Mouse (Mus musculus): Measurements from ENCODE around the gene Rgp1. TPM values are rescaled to one million over a fixed set of nuclear protein-coding genes. Genes with fewer than 3 reads are reported as not detected.
A peak's percentile ranks its signal among the peaks of the same experiment; 100 is the strongest.

Rgp1 gene
- polyA plus RNA-seq, 1 experiment from 2014 or later: 40.6 TPM

DNA sequence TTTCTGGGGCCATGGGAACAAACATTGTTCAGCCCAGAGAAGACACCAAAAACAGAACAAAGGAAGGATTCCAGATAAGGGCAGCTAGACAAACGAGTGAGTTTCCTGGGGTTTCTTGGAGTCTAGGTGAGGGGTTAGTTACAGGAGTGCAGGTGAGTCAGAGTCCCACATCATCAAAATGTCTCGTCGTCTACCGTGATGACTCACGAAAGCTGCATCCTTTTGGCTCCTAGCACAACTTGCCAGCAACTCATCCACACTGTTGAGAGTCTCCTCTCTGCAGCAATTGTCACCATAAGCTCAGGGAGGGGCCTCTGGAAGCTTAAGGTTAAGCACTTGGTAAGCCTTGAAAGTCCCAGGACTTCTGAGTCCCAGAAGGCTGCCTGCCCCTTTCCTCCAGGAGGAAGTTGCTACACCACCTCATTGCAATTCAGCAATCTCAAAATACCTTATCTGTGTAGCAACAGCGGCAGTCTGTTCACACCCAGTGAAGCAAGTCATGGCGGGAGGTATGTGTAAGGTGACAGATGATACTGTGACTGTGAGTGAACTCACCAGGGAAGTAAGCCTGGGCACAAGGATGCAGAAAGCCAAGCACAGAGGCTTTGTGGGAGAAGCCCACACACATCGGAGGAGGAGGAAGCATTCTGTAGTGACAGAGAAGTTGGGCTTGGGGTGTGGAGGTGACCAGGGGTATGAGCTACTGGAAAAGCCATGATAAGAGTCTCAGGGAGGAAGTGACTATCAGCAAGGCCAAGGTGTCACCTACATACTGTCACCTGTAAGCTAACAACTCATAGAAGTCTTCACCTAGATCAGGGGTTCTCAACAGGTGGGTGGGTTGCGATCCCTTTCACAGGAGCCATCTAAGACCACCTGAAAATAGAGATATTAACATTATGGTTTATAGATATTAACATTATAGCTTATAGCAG is 26.5 kb downstream of the Rgp1 start:
- Histone ChIP-seq H3K4me2 (replicated peaks) (no peak overlapping the region), H3K4me3 (no peak overlapping the region), H3K27me3 (no peaks in the 10 kb centered on the region), H3K27ac (no peak overlapping the region), H3K9ac (no peak overlapping the region), H3K9me3 (replicated peaks) (no peaks in the 10 kb centered on the region), H3K4me1 (no peaks in the 10 kb centered on the region), H3K36me3 (no peaks in the 10 kb centered on the region)
- WGBS: 81% methylated on average over 9 of the region's 9 CpGs
- no peak for ATAC-seq (ENCODE audit: low FRiP score)

DNA sequence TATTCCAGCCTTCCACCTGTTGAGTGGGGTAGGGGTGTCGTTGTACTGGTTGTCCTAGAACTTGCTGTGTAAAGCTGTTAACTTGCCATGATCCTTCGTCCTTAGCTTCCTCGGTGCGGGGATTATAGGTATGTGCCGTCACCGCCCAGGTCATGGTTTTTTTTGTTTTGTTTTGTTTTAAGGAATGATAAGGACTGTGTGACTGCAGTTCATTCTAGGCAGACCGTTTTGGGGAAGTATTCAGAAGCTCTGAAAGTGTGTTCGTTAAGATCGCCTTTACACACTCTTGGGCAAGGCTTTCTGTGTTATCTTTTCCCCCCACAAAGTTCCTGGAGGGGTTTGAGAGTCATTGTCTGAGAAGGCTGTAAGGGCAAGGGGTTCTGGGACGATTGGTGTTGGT is 34.0 kb downstream of the Rgp1 start:
- Histone ChIP-seq H3K27ac (no peak overlapping the region), H3K9ac (no peak overlapping the region), H3K9me3 (replicated peaks) (no peaks in the 10 kb centered on the region), H3K4me3 (no peak overlapping the region), H3K36me3 (no peaks in the 10 kb centered on the region), H3K4me1 (no peaks in the 10 kb centered on the region), H3K27me3 (no peaks in the 10 kb centered on the region), H3K4me2 (replicated peaks) (no peak overlapping the region)
- no peak for ATAC-seq (ENCODE audit: low FRiP score)
- WGBS: 76% methylated on average over 10 of the region's 10 CpGs

DNA sequence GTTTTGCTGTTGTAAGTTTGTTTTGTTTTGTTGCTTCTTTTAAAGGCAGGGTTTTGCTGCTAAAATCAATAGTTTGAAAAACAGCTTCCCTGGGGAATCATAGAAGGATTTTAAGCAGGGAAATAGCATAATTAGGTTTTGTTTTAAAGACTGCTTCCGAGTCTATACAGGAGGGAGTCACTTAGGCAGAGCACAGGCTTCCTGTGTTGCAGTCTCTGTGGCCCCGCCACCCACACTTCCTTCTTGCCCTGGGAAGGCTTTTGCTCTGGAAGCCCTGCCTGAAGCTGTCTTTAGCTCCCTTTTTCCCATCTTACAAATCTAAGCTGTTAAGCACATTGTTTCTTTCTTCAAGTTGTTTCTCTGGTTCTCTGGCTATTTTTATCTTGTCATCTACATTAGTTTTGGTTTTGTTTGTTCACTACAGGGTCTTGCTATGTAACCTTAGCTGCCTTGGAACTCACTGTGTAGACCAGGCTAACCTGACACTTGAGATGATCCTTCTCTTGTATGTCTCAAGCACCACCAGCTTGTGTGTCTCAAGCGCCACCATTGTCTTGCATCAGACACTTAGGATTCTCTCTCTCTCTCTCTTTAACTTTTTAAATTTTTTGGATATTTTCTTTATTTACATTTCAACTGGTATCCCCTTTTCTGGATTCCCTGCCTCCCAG is 34.7 kb downstream of the Rgp1 start:
- Histone ChIP-seq H3K4me1 (no peaks in the 10 kb centered on the region), H3K4me2 (replicated peaks) (no peak overlapping the region), H3K36me3 (no peaks in the 10 kb centered on the region), H3K9ac (no peak overlapping the region), H3K27ac (no peak overlapping the region), H3K4me3 (no peak overlapping the region), H3K9me3 (replicated peaks) (no peaks in the 10 kb centered on the region), H3K27me3 (no peaks in the 10 kb centered on the region)
- WGBS: 65% methylated on average over 3 of the region's 3 CpGs
- ATAC-seq (ENCODE audit: low FRiP score): no peak

DNA sequence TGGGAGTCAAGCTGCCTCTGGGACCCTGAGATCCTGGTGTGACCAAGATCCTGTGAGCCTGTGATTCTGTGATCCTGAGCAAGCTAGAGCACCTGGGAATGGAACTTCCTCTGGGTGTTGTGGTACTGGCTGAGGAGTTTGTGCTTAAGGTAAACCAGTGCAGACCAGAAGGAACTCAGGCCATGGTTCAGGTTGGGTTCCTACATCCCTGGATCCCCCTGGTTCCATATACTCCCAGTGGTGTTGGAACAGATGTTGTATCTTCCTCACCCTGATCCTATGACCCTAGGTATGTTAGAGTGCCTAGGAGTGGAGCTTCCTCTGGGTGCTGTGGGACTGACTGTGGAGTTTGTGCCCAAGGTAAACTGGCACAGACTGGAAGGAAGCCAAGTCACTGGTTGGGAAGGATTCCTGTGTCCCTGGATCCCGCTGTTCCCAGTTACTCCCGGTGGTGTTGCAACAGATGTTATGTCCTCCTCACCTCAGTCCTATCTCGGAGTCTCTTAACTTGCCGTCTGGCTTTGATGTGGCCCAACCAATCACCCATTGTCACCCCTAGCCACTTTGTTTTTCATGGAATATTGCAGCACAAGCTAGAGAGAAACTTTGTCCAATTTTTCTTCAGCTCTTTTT is 41.7 kb downstream of the Rgp1 start:
- Histone ChIP-seq H3K9ac (no peak overlapping the region), H3K4me2 (replicated peaks) (no peak overlapping the region), H3K4me3 (no peak overlapping the region), H3K9me3 (replicated peaks) (peaks cover 3% of the 10 kb centered on the region; the same call in 1 of the 2 replicates), H3K36me3 (no peaks in the 10 kb centered on the region), H3K4me1 (no peaks in the 10 kb centered on the region), H3K27me3 (no peaks in the 10 kb centered on the region), H3K27ac (no peak overlapping the region)
- no peak for ATAC-seq (ENCODE audit: low FRiP score)
- 90% methylated on average over 4 of the region's 4 CpGs for WGBS

DNA sequence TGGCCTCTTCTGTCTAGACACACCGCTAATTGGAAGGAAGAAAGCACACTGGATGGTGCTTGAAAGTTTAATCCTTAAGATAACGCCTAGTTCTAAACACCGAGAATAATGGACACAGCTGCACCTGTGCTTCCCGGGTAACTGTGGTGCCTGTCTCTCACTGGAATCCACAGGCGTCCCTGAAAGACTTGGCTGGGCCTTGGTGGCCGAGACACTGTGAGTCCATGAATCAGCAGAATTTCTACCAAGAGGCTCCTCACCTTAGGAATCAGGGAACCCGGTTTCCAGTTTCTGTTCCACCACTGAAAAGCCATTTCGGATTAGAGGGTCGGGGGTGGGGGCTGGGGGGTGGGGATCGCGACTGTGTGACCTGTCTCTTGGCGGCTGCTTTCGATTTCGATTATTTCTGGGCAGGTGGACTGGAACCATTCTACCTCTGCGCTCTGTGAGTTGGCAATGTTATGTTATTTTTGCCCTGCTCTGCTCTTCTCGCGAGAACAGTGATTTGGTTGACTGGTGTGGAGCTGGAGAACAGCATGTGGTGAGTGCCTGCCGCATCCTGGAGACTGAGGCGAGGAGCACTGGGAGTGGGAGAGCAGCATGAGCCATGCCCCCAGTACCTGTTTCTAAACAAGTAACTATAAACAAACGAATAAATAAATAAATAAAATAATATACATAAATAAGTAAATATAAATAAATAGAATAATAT is 50.7 kb downstream of the Rgp1 start:
- no peak overlapping the region for H3K27ac ChIP-seq
- whole genome bisulfite sequencing: 45% methylated on average over 20 of the region's 20 CpGs
- H3K27me3 ChIP-seq: peaks cover 5% of the 10 kb centered on the region; the same call in 1 of the 2 replicates
- no peak overlapping the region for H3K4me3 ChIP-seq
- H3K9ac ChIP-seq: no peak overlapping the region
- 0 out of 2 replicates have a peak overlapping the region, but pooled peaks have one; percentile 13 for H3K4me2 ChIP-seq (replicated peaks)
- ATAC-seq (ENCODE audit: low FRiP score): 0 out of 2 replicates have a peak, but pooled peaks have one; percentile 35
- H3K9me3 ChIP-seq (replicated peaks): peaks cover 7% of the 10 kb centered on the region; the same call in 1 of the 2 replicates
- peaks cover 37% of the 10 kb centered on the region for H3K4me1 ChIP-seq
- no peaks in the 10 kb centered on the region for H3K36me3 ChIP-seq

DNA sequence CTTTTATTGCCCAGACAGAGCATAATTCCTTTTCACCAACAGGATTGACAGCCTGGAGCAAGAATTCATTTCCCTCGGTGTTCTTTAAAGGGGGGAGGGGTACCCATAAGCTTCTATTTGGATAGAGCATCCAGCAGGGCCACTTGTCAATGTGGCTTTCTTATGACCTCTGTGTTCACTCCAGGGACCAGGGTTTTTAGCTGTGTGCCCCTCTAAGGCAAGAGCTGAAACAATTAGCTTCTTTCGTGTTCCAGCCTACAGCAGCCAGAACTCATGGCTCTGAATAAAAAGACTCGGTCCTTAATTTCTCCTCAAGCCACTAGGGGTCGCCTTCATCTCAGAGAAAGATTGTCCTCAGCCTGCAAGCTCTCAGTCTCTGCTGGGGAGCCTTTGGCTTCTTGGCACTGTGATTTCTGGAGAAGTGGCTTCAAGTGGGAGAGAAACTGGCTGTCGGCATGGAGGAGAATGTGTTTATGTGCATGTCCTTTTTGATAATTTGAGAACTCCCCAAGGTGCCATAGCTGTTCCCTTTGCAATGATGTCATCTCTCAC is 51.6 kb downstream of the Rgp1 start:
- WGBS: 3% methylated on average over 5 of the region's 5 CpGs
- H3K4me1 ChIP-seq: peaks cover 37% of the 10 kb centered on the region
- peak; percentile 72 for ATAC-seq (ENCODE audit: low FRiP score)

DNA sequence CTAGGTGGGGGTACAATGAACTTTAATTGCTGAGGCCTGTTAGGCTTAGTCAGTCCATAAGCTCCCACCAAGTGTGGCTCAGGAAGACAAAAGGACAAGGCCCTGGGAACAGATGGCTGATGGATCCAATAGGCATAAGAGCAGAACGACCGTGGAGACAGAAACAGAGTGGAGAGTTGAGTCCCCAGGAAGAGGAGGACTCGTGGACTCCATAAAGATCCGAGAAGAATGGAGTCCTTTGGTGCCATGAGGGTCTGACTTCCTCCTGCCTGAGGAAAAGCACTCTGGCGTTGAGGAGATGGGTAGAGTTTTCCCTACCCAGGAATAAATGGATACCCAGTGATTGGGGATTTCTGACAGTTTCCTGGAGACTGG is 52.1 kb downstream of the Rgp1 start:
- H3K36me3 ChIP-seq: no peaks in the 10 kb centered on the region
- ATAC-seq (ENCODE audit: low FRiP score): peak; percentile 20
- WGBS: 16% methylated on average over 5 of the region's 5 CpGs
- peak overlapping the region; percentile 68 for H3K4me3 ChIP-seq
- H3K4me1 ChIP-seq: peaks cover 38% of the 10 kb centered on the region
- peak overlapping the region; percentile 92 for H3K27ac ChIP-seq
- no peak overlapping the region for H3K9ac ChIP-seq
- no peaks in the 10 kb centered on the region for H3K9me3 ChIP-seq (replicated peaks)
- peak overlapping the region; percentile 85 for H3K4me2 ChIP-seq (replicated peaks)
- peaks cover 5% of the 10 kb centered on the region; the same call in 1 of the 2 replicates for H3K27me3 ChIP-seq

More for the DNA sequence above, 51.6 kb downstream of the Rgp1 start:
- peak overlapping the region; percentile 92 for H3K27ac ChIP-seq
- H3K4me3 ChIP-seq: no peak overlapping the region
- peaks cover 5% of the 10 kb centered on the region; the same call in 1 of the 2 replicates for H3K27me3 ChIP-seq
- peak overlapping the region; percentile 36 for H3K4me2 ChIP-seq (replicated peaks)
- H3K9ac ChIP-seq: peak overlapping the region; percentile 38; the same call in 1 of the 2 replicates
- peaks cover 6% of the 10 kb centered on the region; the same call in 1 of the 2 replicates for H3K9me3 ChIP-seq (replicated peaks)
- H3K36me3 ChIP-seq: no peaks in the 10 kb centered on the region

DNA sequence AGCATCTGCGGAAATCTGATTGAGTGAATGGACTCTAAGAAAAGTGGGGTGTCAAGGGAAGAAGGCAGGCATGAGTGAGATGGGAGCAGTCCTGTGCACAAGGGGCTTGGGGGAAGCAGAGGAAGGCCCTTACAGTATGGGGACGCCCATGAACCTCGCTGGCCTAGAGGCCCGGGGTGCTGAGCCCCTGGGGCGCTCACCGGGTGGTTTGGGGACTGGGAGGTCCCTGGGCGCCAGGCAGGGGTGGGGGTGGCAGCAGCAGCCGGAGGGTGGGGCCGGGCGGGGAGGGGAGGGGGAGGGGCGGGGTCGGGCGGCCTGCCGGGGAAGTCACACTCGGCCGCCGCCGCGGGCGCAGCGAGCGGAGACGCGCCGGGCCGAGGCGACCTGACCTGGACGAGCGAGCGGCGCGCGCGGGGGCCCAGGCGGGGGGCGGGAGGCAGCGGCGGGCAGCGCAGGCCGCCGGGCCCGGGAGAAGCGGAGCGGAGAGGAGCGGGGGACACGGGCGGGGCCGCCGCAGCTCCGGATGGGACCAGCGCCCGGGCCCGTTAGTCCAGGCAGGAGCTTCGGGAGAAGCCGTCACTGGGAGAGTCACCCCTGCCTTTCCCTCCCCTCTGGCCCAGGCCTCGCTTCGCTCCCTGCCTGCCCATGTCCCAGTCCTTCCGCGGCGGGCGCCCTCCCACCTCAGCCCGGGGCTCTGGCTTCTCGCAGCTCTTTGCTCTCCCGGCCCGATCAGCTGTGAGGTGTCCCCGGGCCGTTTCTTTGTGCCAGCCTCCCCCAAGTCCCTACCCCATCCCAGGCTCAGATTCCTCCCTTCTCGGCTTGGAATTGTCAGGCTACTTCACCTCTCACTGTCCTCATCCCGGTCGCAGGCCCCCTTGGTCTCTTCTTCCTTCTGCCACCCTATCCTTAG is 52.8 kb downstream of the Rgp1 start, which contains the start of gene Npr2:
Gene Npr2 (plus strand): TSS at position 890 of the 910 bp plus-strand sequence.
- Histone ChIP-seq H3K4me3 (peak within 1 kb of the TSS; percentile 68), H3K27ac (peak within 1 kb of the TSS; percentile 92), H3K27me3 (peaks cover 5% of the 10 kb centered on the region; the same call in 1 of the 2 replicates), H3K36me3 (no peaks in the 10 kb centered on the region), H3K9me3 (replicated peaks) (no peaks in the 10 kb centered on the region), H3K4me2 (replicated peaks) (peak within 1 kb of the TSS; percentile 85), H3K4me1 (peaks cover 43% of the 10 kb centered on the region), H3K9ac (peak within 1 kb of the TSS; percentile 93)
- ATAC-seq (ENCODE audit: low FRiP score): peak; percentile 38; the same call in 1 of the 2 replicates
- 1% methylated on average over 40 of the region's 70 CpGs for WGBS

DNA sequence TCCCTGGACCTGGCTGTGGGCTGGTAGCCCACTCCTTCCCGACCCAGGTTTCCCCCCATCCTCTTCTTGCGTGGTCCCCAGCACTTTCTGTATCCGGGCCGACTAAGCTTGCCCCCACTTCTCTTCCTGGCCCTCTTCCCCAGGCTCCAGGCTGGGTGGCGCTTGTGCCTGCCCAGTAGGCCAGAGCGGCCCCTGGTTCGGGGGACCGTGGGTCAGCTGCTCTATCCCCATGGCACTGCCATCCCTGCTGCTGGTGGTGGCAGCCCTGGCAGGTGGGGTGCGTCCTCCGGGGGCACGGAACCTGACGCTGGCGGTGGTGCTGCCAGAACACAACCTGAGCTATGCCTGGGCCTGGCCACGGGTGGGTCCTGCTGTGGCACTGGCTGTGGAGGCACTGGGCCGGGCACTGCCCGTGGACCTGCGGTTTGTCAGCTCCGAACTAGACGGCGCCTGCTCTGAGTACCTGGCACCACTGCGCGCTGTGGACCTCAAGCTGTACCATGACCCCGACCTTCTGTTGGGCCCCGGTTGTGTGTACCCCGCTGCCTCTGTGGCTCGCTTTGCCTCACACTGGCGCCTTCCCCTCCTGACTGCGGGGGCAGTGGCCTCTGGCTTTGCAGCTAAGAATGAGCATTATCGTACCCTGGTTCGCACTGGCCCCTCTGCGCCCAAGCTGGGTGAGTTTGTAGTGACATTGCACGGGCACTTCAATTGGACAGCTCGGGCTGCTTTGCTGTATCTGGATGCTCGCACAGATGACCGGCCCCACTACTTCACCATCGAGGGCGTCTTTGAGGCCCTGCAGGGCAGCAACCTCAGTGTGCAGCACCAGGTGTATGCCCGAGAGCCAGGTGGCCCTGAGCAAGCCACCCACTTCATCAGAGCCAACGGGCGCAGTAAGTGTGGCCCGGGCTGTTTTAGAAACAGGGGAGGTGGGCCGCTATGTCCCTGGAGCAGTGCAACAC is 53.7 kb downstream of the Rgp1 start:
- Histone ChIP-seq H3K27me3 (peaks cover 5% of the 10 kb centered on the region; the same call in 1 of the 2 replicates), H3K9ac (peak overlapping the region; percentile 93), H3K27ac (peak overlapping the region; percentile 92), H3K4me3 (peak overlapping the region; percentile 68), H3K9me3 (replicated peaks) (no peaks in the 10 kb centered on the region), H3K36me3 (no peaks in the 10 kb centered on the region), H3K4me2 (replicated peaks) (peak overlapping the region; percentile 85), H3K4me1 (peaks cover 43% of the 10 kb centered on the region)
- WGBS: 40% methylated on average over 42 of the region's 42 CpGs
- ATAC-seq (ENCODE audit: low FRiP score): peak; percentile 32; the same call in 1 of the 2 replicates

DNA sequence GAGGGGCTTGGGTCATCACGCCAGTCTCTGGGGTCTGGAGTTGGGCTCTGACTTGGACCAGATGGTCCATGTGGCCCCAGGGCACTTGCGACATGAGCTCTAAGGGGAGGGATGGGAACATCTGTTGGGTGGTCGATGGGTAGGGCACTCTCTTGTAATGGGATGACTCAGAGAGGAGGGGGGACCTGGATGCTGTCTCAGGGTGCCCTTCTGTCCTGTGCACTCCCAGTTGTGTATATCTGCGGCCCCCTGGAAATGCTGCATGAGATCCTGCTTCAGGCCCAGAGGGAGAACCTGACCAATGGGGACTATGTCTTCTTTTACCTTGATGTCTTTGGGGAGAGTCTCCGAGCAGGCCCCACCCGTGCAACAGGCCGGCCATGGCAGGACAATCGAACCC is 54.8 kb downstream of the Rgp1 start:
- Histone ChIP-seq H3K4me3 (0 out of 2 replicates have a peak overlapping the region, but pooled peaks have one; percentile 7), H3K9ac (no peak overlapping the region), H3K27ac (no peak overlapping the region), H3K4me1 (peaks cover 43% of the 10 kb centered on the region), H3K4me2 (replicated peaks) (peak overlapping the region; percentile 85), H3K27me3 (peaks cover 5% of the 10 kb centered on the region; the same call in 1 of the 2 replicates), H3K9me3 (replicated peaks) (no peaks in the 10 kb centered on the region), H3K36me3 (no peaks in the 10 kb centered on the region)
- ATAC-seq (ENCODE audit: low FRiP score): no peak
- WGBS: 72% methylated on average over 8 of the region's 8 CpGs

Measured in hindbrain, embryonic 12.5 days (tissue).